Mouse (Mus musculus): ENCODE results near the gene Pex11b. TPM values are rescaled to one million over a fixed set of nuclear protein-coding genes. Genes with fewer than 3 reads are reported as not detected.
"Not testable (repeated sequence)": the region's sequence is repeated elsewhere in the genome, so short reads cannot be mapped to it uniquely, and the experiment has no call there.

Pex11b gene
- polyA plus RNA-seq, 1 experiment from 2014 or later: 61.6 TPM

- peak overlapping the region; percentile 81 for H3K4me3 ChIP-seq (replicated peaks; ENCODE audit: low read length)
- no peaks in the 10 kb centered on the region for H3K27me3 ChIP-seq (replicated peaks; ENCODE audit: control insufficient read depth, insufficient read depth, low read length)
- peak overlapping the region; percentile 96 for H3K27ac ChIP-seq (ENCODE audit: low read length)
- H3K9me3 ChIP-seq (ENCODE audit: control insufficient read depth, low read length): no peaks in the 10 kb centered on the region
- no peaks in the 10 kb centered on the region for H3K36me3 ChIP-seq (ENCODE audit: control insufficient read depth, insufficient read depth)
- peak overlapping the region; percentile 87 for H3K9ac ChIP-seq (replicated peaks; ENCODE audit: low read depth, low read length)
- 29% methylated on average over 5 of the region's 5 CpGs for WGBS
- ATAC-seq: no peak
- H3K4me2 ChIP-seq (ENCODE audit: low read length): peak overlapping the region; percentile 62
- H3K4me1 ChIP-seq (replicated peaks; ENCODE audit: control insufficient read depth, insufficient read depth, low read length): peaks cover 50% of the 10 kb centered on the region
Measured at GRCm38 (mm10) chr3:96603311-96603710, 31.9 kb upstream of the Pex11b start.

GRCm38 (mm10) chr3:96606007-96606406 lies 29.2 kb upstream of the Pex11b start:
- H3K4me3 ChIP-seq (replicated peaks; ENCODE audit: low read length); H3K9ac ChIP-seq (replicated peaks; ENCODE audit: low read depth, low read length); H3K27ac ChIP-seq (ENCODE audit: low read length); H3K4me2 ChIP-seq (ENCODE audit: low read length); ATAC-seq; H3K9me3 ChIP-seq (ENCODE audit: control insufficient read depth, low read length); H3K27me3 ChIP-seq (replicated peaks; ENCODE audit: control insufficient read depth, insufficient read depth, low read length); H3K36me3 ChIP-seq (ENCODE audit: control insufficient read depth, insufficient read depth): not testable (repeated sequence)
- WGBS: 88% methylated on average over 3 of the region's 4 CpGs
- peaks cover 32% of the 10 kb centered on the region for H3K4me1 ChIP-seq (replicated peaks; ENCODE audit: control insufficient read depth, insufficient read depth, low read length)

GRCm38 (mm10) chr3:96606618-96607017 lies 28.6 kb upstream of the Pex11b start:
- no peak for ATAC-seq
- no peak overlapping the region for H3K27ac ChIP-seq (ENCODE audit: low read length)
- no peaks in the 10 kb centered on the region for H3K27me3 ChIP-seq (replicated peaks; ENCODE audit: control insufficient read depth, insufficient read depth, low read length)
- no peaks in the 10 kb centered on the region for H3K9me3 ChIP-seq (ENCODE audit: control insufficient read depth, low read length)
- no peak overlapping the region for H3K4me2 ChIP-seq (ENCODE audit: low read length)
- H3K4me1 ChIP-seq (replicated peaks; ENCODE audit: control insufficient read depth, insufficient read depth, low read length): peaks cover 32% of the 10 kb centered on the region
- H3K4me3 ChIP-seq (replicated peaks; ENCODE audit: low read length): no peak overlapping the region
- WGBS: 94% methylated on average over 4 of the region's 4 CpGs
- no peaks in the 10 kb centered on the region for H3K36me3 ChIP-seq (ENCODE audit: control insufficient read depth, insufficient read depth)
- no peak overlapping the region for H3K9ac ChIP-seq (replicated peaks; ENCODE audit: low read depth, low read length)

- no peak overlapping the region for H3K4me2 ChIP-seq (ENCODE audit: low read length)
- H3K4me3 ChIP-seq (replicated peaks; ENCODE audit: low read length): no peak overlapping the region
- ATAC-seq: no peak
- no peaks in the 10 kb centered on the region for H3K9me3 ChIP-seq (ENCODE audit: control insufficient read depth, low read length)
- H3K4me1 ChIP-seq (replicated peaks; ENCODE audit: control insufficient read depth, insufficient read depth, low read length): no peaks in the 10 kb centered on the region
- no peaks in the 10 kb centered on the region for H3K27me3 ChIP-seq (replicated peaks; ENCODE audit: control insufficient read depth, insufficient read depth, low read length)
- 97% methylated on average over 3 of the region's 3 CpGs for WGBS
- peaks cover 20% of the 10 kb centered on the region for H3K36me3 ChIP-seq (ENCODE audit: control insufficient read depth, insufficient read depth)
- no peak overlapping the region for H3K27ac ChIP-seq (ENCODE audit: low read length)
- no peak overlapping the region for H3K9ac ChIP-seq (replicated peaks; ENCODE audit: low read depth, low read length)
Measured at GRCm38 (mm10) chr3:96617941-96618340, 17.2 kb upstream of the Pex11b start.

- WGBS: 91% methylated on average over 4 of the region's 4 CpGs
- peaks cover 15% of the 10 kb centered on the region for H3K36me3 ChIP-seq (ENCODE audit: control insufficient read depth, insufficient read depth)
- H3K4me2 ChIP-seq (ENCODE audit: low read length): no peak overlapping the region
- no peak overlapping the region for H3K27ac ChIP-seq (ENCODE audit: low read length)
- no peak for ATAC-seq
- no peak overlapping the region for H3K4me3 ChIP-seq (replicated peaks; ENCODE audit: low read length)
- no peaks in the 10 kb centered on the region for H3K9me3 ChIP-seq (ENCODE audit: control insufficient read depth, low read length)
- no peaks in the 10 kb centered on the region for H3K27me3 ChIP-seq (replicated peaks; ENCODE audit: control insufficient read depth, insufficient read depth, low read length)
- no peaks in the 10 kb centered on the region for H3K4me1 ChIP-seq (replicated peaks; ENCODE audit: control insufficient read depth, insufficient read depth, low read length)
- no peak overlapping the region for H3K9ac ChIP-seq (replicated peaks; ENCODE audit: low read depth, low read length)
Measured at GRCm38 (mm10) chr3:96623201-96623600, 12.0 kb upstream of the Pex11b start.

- H3K4me2 ChIP-seq (ENCODE audit: low read length): peak within 1 kb of the TSS; percentile 76
- peaks cover 4% of the 10 kb centered on the region; the same call in 1 of the 2 replicates for H3K36me3 ChIP-seq (ENCODE audit: control insufficient read depth, insufficient read depth)
- WGBS: under 1% methylated on average over 48 of the region's 48 CpGs
- ATAC-seq: peak; percentile 94
- peak within 1 kb of the TSS; percentile 81 for H3K27ac ChIP-seq (ENCODE audit: low read length)
- H3K27me3 ChIP-seq (replicated peaks; ENCODE audit: control insufficient read depth, insufficient read depth, low read length): no peaks in the 10 kb centered on the region
- peaks cover 18% of the 10 kb centered on the region for H3K4me1 ChIP-seq (replicated peaks; ENCODE audit: control insufficient read depth, insufficient read depth, low read length)
- H3K9ac ChIP-seq (replicated peaks; ENCODE audit: low read depth, low read length): peak within 1 kb of the TSS; percentile 79
- H3K4me3 ChIP-seq (replicated peaks; ENCODE audit: low read length): peak within 1 kb of the TSS; percentile 75
- H3K9me3 ChIP-seq (ENCODE audit: control insufficient read depth, low read length): no peaks in the 10 kb centered on the region
Measured at GRCm38 (mm10) chr3:96629729-96630600, 5.2 kb upstream of the Pex11b start, which contains the start of gene Rbm8a. Gene Rbm8a (plus strand): TSS chr3:96629933.

GRCm38 (mm10) chr3:96632058-96632457 lies 3.1 kb upstream of the Pex11b start:
- H3K36me3 ChIP-seq (ENCODE audit: control insufficient read depth, insufficient read depth): peaks cover 2% of the 10 kb centered on the region; the same call in 1 of the 2 replicates
- H3K27me3 ChIP-seq (replicated peaks; ENCODE audit: control insufficient read depth, insufficient read depth, low read length): no peaks in the 10 kb centered on the region
- no peak for ATAC-seq
- no peaks in the 10 kb centered on the region for H3K9me3 ChIP-seq (ENCODE audit: control insufficient read depth, low read length)
- H3K27ac ChIP-seq (ENCODE audit: low read length): no peak overlapping the region
- H3K9ac ChIP-seq (replicated peaks; ENCODE audit: low read depth, low read length): no peak overlapping the region
- H3K4me1 ChIP-seq (replicated peaks; ENCODE audit: control insufficient read depth, insufficient read depth, low read length): peaks cover 32% of the 10 kb centered on the region
- no peak overlapping the region for H3K4me2 ChIP-seq (ENCODE audit: low read length)
- no peak overlapping the region for H3K4me3 ChIP-seq (replicated peaks; ENCODE audit: low read length)

- 57% methylated on average over 1 of the region's 1 CpGs for WGBS
- Histone ChIP-seq H3K4me3 (replicated peaks; ENCODE audit: low read length) (no peak overlapping the region), H3K27me3 (replicated peaks; ENCODE audit: control insufficient read depth, insufficient read depth, low read length) (no peaks in the 10 kb centered on the region), H3K9ac (replicated peaks; ENCODE audit: low read depth, low read length) (no peak overlapping the region), H3K4me2 (ENCODE audit: low read length) (no peak overlapping the region), H3K9me3 (ENCODE audit: control insufficient read depth, low read length) (no peaks in the 10 kb centered on the region), H3K36me3 (ENCODE audit: control insufficient read depth, insufficient read depth) (peaks cover 11% of the 10 kb centered on the region), H3K27ac (ENCODE audit: low read length) (no peak overlapping the region), H3K4me1 (replicated peaks; ENCODE audit: control insufficient read depth, insufficient read depth, low read length) (peaks cover 31% of the 10 kb centered on the region)
- ATAC-seq: no peak
Measured at GRCm38 (mm10) chr3:96634015-96634414, 1.2 kb upstream of the Pex11b start.

- Histone ChIP-seq H3K27ac (ENCODE audit: low read length) (peak overlapping the region; percentile 90; the same call in 1 of the 2 replicates), H3K4me2 (ENCODE audit: low read length) (peak overlapping the region; percentile 64), H3K27me3 (replicated peaks; ENCODE audit: control insufficient read depth, insufficient read depth, low read length) (no peaks in the 10 kb centered on the region), H3K9ac (replicated peaks; ENCODE audit: low read depth, low read length) (peak overlapping the region; percentile 90), H3K4me3 (replicated peaks; ENCODE audit: low read length) (peak overlapping the region; percentile 71), H3K4me1 (replicated peaks; ENCODE audit: control insufficient read depth, insufficient read depth, low read length) (peaks cover 26% of the 10 kb centered on the region), H3K9me3 (ENCODE audit: control insufficient read depth, low read length) (no peaks in the 10 kb centered on the region), H3K36me3 (ENCODE audit: control insufficient read depth, insufficient read depth) (peaks cover 14% of the 10 kb centered on the region)
- 9% methylated on average over 15 of the region's 15 CpGs for WGBS
- no peak for ATAC-seq
Measured at GRCm38 (mm10) chr3:96635906-96636305, 730 bp downstream of the Pex11b start.

All from forebrain, embryonic 16.5 days (tissue).